Mouse (Mus musculus) cerebellum, postnatal 14 days (tissue): ENCODE measurements at regions not wholly inside any gene's neighbourhood (a gene's known extent, or its start where the extent isn't known, plus 50 kb on each side); places are given as distances from the start of the nearest gene placed in this dataset.
"Not testable (repeated sequence)": the region's sequence is repeated elsewhere in the genome, so short reads cannot be mapped to it uniquely, and the experiment has no call there.

ENCODE experiments used
- DNase-seq, 2 experiments: peaks; one replicate each; pipeline ENCODE4 v3.0.0; 2021; ENCODE audit warnings: mixed read lengths in 2 of 2

GRCm38 (mm10) chr15:89730320-89730719 lies 111.3 kb downstream of the Syt10 start:
- DNase-seq: peak; percentile 38 to 67

GRCm38 (mm10) chr15:89724356-89724755 lies 117.3 kb downstream of the Syt10 start:
- DNase-seq: no peak

DNA sequence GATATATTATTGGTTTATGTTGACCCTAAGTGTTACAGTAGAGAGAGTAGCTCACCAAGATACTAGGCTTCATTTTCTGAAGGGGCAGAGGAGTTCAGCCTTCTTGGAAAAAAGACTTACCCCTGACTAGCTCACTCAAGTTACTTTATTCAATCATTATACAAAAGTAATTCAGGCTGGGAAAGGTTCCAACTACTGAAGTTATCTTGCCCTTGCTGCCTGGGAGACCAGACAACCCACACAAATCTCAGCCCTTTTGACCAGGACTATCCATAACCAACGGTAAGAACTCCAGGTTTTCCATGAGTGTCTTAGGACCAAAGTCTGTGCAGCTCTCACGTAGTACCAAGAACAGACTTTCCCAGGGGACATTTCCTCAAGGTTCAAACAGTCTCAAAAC lies 105.5 kb upstream of the Rabl2 start:
- DNase-seq: no peak

GRCm38 (mm10) chr15:89676366-89676765 lies 84.6 kb upstream of the Rabl2 start:
- no peak for DNase-seq

DNA sequence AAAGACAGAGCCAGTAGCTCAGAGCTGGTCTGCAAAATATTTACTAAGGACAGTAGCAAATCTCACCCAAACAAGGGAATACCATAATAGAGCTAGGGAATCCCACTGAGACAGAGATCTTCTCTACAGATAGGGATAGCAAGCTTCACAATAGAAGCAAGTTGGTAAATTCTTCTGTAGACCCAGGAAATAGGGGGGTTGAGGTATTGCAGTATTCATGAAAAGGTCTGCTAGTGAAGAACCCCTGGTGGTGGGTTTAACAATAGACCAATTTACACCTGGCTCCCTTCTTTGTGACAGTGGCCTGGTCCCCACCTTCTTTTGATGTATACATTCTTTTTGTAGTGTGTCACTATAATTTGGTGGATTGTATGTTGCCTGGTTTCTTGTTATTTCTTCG lies 64.8 kb upstream of the Rabl2 start:
- DNase-seq: not testable (repeated sequence)
